Mouse (Mus musculus): ENCODE results near the gene Rbpj.

GRCm38 (mm10) chr5:53505751-53506150 lies 39.8 kb downstream of the Rbpj start:
- TF ChIP-seq CTCF (IDR thresholded peaks at IDR 0.05; ENCODE audit: low read depth) (no peak), EP300 (IDR thresholded peaks at IDR 0.05; ENCODE audit: low read depth) (no peak)
